Mouse (Mus musculus) T-helper 17 cell (primary cell): ENCODE results near the gene Gnat2.

Experiments used
- in situ Hi-C, 2 experiments: fragments of 300-600 bp; cut with MboI, MseI; formaldehyde crosslinking; loops; 1 replicate in 1 of 2; 2 replicates in 1 of 2; pipeline ENCODE4 v1.15.1; 2025; ENCODE audit warnings: high pct_unique_total_duplicates in 2 of 2

The Gnat2 gene

DNA sequence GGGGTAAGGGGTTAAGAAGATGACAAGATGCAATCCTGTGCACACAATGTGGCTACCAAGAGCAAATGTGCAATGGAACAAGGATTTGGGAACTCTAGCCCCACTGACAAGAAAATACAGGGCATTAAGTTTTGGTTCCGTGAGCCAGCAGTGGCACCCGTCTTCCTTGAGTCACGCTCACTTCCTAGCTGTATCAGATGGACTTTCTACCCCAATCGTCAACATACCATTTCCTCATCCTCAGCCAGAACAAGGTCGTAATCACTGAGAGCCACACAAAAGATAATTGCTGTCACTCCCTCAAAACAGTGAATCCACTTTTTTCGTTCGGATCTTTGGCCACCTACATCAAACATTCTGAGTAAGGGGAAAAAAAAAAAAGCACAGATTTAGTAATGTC lies 19.7 kb downstream of the Gnat2 start:
- in situ Hi-C loops: no loop called here

DNA sequence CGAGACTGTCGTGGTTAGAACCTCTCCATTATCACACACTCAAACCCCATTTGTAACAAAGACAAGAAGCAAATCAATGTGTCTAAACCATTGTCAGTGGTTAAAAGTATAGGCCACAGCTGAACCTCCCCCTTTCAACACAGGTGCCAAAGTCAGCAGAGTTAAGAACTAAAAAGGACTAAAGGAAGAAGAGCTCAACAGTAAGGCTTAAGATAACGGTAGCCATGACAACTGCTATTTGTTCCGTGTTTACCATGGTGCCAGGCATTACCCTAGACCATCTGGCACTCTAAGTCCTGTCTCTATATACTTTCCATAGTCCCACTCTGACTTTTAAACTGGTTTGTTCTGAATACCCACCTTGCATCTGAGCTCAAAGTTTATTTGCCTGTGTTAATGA lies 20.1 kb downstream of the Gnat2 start:
- in situ Hi-C loops: no loop called here

GRCm38 (mm10) chr3:108113591-108114289 lies 21.2 kb downstream of the Gnat2 start:
- in situ Hi-C loops: no loop called here

- in situ Hi-C loops: no loop called here
These were observed 24.9 kb downstream of the Gnat2 start for GRCm38 (mm10) chr3:108117465-108117864.

DNA sequence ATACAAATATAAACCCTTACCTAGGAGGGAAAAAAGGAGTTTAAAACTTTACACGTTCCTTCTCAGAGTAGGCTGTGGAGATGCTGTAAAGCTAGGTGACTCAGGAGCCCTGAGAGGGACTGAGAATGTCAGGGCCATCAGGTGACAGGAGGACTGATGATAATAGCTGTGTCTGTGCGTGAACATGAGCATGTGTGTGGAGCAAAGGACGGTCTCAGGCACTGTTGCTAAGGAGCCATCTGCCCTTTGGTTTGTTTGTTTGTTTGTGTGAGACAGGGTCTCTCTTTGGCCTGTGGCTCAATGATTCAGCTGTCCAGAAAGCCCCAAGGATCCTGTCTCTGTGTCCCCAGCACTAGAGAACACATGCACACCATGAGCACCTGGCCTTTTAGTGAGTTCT lies 28.5 kb downstream of the Gnat2 start:
- in situ Hi-C loops: no loop called here

- in situ Hi-C loops: no loop called here
These were observed 30.7 kb downstream of the Gnat2 start for GRCm38 (mm10) chr3:108123242-108123641.

DNA sequence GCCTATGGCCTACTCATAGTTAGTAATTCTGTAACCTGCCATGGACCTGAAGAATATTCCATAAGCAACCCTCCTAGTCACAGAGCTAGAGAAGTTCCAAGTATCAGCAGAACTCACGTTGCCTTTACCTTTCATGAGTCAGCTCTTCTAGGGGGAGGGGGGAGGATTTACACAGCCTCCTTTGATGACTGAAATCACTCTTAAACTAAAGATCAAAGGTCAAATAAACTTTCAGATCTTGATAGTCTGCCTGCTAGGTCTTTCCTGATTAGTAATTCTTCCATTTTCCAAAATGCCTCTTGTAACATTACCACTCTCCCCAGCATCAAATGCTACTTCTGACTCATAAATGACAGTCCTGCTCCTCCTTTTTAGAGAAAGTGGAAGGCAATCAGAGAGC lies 31.5 kb downstream of the Gnat2 start:
- in situ Hi-C loops: no loop called here

- in situ Hi-C loops: no loop called here
These were observed 33.7 kb downstream of the Gnat2 start for GRCm38 (mm10) chr3:108126327-108126726.

DNA sequence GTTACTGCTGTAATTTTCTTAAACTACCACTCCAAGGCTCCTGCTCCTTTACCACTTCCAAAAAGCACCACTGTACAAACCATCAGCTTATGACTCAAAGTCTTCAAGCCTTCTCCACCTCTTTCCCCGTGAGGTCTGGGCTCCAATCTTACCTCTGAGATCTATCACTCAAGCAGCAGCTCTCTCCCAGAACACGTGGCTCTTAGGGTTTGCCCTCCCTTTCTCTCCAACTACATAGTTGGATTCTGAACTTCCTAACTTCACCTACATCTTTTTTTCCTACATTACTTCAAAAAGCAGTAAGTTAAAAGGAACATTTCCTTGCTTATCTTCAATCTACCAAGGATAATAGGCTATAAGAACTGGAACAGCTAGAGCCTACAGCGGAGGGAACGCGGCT lies 35.9 kb downstream of the Gnat2 start:
- in situ Hi-C loops: no loop called here

- in situ Hi-C loops: no loop called here
These were observed 36.8 kb downstream of the Gnat2 start for GRCm38 (mm10) chr3:108129367-108129766.

GRCm38 (mm10) chr3:108129804-108130203 lies 37.2 kb downstream of the Gnat2 start:
- in situ Hi-C loops: no loop called here

DNA sequence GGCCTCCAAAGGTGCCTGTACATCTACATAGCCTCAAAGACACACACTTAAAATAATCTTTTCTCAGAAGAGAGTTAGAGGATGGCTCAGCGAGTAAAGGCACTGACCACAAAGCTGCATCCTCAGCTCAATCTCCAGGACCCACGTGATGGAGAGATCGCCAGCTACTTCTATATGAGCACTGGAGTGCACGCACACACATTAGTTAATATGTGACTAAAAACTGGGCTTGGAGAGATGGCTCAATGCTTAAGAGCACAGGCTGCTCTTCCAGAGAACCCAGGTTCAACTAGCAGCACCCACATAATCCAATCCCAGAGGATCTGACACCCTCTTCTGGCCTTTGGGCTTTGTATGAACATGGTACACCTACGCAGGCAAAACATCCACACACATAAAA lies 38.6 kb downstream of the Gnat2 start:
- in situ Hi-C loops: no loop called here

DNA sequence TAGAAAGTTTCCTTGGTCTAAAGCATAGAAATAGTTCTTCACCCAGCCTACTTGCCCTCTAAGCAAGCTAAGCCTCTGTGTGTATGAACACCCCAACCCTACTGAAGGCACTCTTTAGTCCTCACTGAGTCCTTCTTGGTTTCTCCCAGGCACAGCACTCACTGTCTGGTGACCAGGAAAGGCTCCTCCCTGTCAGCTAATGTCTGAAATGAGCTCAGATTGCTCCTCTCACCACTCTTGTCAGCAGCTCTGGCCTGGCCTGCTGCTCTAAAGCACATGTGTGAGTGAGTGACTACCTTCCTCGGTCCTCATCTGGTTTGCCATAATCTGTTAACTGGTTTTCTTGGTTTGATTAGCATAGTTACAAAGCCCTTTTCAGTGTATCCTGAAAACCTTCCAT lies 39.2 kb downstream of the Gnat2 start:
- in situ Hi-C loops: no loop called here

- in situ Hi-C loops: no loop called here
These were observed 39.9 kb downstream of the Gnat2 start for GRCm38 (mm10) chr3:108132484-108132883.

GRCm38 (mm10) chr3:108134701-108135100 lies 42.1 kb downstream of the Gnat2 start:
- in situ Hi-C loops: no loop called here

GRCm38 (mm10) chr3:108139113-108139512 lies 46.5 kb downstream of the Gnat2 start:
- in situ Hi-C loops: no loop called here

GRCm38 (mm10) chr3:108140786-108141185 lies 48.2 kb downstream of the Gnat2 start:
- in situ Hi-C loops: no loop called here

DNA sequence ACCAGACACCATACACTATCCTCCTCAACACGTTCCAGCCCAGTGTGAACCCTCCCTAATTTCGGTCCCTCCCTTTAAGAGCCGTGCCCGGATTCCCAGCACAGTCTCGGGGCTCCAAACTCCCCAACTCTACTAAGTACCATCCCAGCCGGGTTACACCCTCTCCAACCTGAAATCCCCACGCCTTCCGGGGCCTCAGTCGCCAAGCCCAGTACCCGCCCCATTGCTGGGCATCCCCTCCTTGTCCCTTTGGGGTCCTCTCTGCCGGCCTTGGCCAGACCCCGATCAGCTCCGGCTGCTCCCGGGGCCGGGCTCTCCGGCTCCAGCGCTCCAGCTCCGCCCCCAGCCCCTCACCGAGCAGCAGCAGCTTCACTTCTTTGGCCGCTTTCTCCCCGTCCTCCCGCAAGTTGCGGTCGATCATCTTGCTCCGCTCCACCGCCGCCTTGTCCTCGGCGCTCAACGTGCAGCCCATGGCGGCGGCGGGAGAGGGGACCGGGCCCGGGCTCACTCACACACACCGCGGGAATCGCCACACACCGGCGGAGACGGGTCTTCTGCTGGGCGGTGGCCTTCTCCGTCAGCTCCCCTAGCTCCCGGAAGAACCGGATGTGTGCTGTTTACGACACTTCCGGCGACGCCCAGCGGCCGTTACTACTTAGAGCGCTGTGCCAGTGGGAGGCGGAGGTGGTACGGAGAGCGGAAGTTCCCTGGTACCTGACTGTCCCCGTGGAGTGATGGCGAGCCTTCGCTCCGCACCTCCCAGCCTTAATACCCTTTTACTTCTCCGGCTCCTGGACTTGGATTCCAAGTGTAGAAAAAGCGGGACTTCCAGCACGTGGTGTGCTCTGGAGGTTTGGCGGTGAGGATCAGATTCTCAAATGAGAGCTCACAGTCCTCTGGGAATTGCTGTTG lies 53.2 kb downstream of the Gnat2 start, which contains the start of gene Gnai3:
Gene Gnai3, minus strand, starts transcription at position 613 of the 912 bp plus-strand sequence.
- in situ Hi-C loops: loop anchor here in 1 of 2 experiments (5.0 kb wide), 1 partner anchor 63 kb away; no protein-coding TSS in a partner anchor

GRCm38 (mm10) chr3:108146671-108147070 lies 54.1 kb downstream of the Gnat2 start:
- in situ Hi-C loops: loop anchor here in 1 of 2 experiments (5.0 kb wide), 1 partner anchor 64 kb away; no protein-coding TSS in a partner anchor

DNA sequence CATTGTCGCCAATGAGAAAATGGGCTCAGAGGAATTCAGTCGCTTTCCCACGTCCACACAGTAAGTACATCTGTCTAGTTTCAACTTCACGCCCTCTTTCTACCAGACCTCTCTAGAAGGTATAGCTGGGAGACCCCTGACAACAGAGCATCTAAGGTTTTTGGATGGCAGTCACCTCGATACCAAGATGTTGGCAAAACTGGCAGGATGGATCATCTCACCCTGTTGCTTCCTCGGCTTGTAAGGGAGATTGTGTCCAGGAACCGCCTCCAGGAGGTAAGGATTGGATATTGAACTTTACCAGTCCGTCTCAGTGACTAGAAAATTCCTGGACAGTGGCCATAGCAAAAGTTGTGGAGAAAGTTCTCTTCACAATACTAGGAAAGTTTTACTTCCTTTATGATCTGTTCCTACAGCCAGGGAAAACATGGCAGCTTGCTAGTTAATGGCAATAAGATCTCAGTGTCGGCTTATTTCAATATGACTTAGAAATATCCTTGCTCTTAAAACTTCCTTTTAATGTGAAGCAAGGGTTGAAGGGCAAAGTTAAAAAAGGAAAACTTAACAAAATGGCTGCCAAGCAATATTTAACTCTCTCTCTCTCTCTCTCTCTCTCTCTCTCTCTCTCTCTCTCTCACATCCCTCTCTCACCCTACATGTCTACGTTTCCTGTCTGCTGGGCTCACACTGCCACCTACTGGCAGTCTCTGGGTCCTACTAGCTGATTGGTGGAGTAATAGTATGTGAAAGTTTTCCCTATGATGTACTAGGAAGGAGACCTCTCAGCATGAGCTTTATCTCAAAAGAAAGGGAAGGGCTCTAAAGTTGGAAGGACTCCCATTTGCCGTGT lies 55.0 kb downstream of the Gnat2 start:
- in situ Hi-C loops: loop anchor here in 1 of 2 experiments (5.0 kb wide), 1 partner anchor 65 kb away; no protein-coding TSS in a partner anchor
